Mouse (Mus musculus) cerebellum, postnatal 14 days (tissue): Measurements from ENCODE around the gene Hmga1b.
A peak's percentile ranks its signal among the peaks of the same experiment; 100 is the strongest.
"Not testable (repeated sequence)": the region's sequence is repeated elsewhere in the genome, so short reads cannot be mapped to it uniquely, and the experiment has no call there.

Source experiments
- DNase-seq, 2 experiments: peaks; one replicate each; pipeline ENCODE4 v3.0.0; 2021; ENCODE audit warnings: mixed read lengths in 2 of 2

The Hmga1b gene

GRCm38 (mm10) chr11:120762672-120763041 lies at the start of gene Hmga1b:
TSS of gene Hmga1b (plus strand) at chr11:120762794.
- not testable (repeated sequence) for DNase-seq

- peak; percentile 96 to 97 for DNase-seq
Measured at GRCm38 (mm10) chr11:120713580-120714518, 48.7 kb upstream of the Hmga1b start, which contains the start of the genes Cenpx and Lrrc45. TSS of gene Cenpx (minus strand) at chr11:120713738. TSS of gene Lrrc45 (plus strand) at chr11:120713925.

GRCm38 (mm10) chr11:120714546-120714945 lies 48.0 kb upstream of the Hmga1b start:
- DNase-seq: no peak

GRCm38 (mm10) chr11:120715131-120715530 lies 47.5 kb upstream of the Hmga1b start:
- DNase-seq: no peak

DNA sequence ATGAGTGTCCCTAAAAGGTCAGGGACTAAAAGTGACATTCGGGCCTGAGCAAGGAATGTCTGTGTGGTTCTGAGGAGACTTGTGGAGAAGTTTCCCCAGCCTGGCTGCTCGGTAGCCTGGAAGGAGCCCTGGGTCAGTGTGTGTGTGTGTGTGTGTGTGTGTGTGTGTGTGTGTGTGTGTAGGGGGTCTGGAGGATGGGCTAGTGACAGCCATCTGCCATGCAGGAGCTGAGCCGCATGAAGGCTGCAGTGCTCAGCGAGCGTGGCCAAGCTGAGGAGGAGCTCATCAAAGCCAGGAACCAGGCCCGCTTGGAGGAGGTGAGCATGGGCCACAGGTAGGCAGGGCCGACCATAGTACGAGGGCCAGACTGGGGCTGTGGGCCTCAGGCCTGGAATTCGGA lies 43.4 kb upstream of the Hmga1b start:
- DNase-seq: peak in 1 of 2 experiments; percentile 57

- peak in 1 of 2 experiments; percentile 42 for DNase-seq
Measured at GRCm38 (mm10) chr11:120719841-120720376, 42.7 kb upstream of the Hmga1b start.

DNA sequence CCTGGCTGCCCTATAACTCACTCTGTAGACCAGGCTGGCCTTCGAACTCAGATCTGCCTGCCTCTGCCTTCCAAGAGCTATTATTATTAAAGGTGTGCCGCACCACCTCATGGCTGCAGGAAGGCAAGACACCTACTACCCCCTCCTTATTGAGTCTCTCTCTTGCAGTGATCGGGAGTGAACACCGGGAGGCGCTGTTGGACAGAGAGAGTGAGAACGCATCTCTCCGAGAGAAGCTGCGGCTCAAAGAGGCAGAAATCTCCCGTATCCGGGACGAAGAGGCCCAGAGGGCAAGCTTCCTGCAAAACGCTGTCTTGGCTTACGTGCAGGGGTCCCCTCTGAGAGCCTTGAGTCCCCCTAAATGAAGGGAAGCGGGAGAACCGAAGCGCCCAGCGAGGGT lies 42.1 kb upstream of the Hmga1b start:
- DNase-seq: peak; percentile 94 to 99

DNA sequence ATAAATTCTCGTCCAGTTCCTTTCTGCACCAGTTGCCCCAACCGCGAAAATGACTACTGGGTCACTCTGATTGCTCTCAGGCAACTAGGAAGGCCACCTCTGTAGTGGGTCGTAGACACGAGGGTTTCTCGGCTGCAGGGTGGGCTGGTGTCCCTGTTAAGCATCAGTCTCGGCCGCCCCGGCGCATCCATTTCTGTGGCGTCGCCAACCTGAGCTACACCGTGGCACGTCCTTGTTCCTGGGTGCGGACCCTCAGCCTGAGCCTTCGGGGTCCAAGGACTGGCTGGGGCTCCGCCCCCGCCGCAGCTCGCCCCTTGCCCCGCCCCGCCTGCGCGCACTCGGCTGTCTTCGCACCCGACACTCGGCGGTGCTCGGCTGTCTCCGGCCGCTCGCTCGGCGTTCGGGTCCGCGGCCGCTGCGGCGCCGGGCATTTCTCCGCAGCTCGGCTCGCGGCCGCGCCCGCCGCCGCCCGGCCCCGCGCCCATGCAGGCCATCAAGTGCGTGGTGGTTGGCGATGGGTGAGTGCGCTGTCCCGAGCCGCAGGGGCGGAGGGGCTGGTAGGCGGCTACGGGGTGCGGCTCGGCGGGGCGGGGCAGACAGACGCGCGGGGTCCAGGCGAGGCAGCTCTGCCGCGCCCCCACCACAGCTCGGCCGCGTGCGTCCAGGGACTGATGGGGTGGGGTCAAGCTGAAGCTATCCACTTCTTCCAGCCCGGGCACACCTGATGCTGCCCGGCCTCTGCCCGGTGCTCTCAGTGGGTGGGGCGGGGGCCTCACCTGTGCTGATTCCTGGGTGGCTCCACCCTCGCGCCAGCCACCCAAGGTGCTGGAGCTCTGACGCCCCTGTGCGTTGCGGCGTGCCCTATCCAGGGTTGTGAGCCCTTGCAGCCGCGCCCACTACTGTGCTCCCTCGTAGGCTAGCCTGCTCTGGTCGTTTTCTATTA lies 41.2 kb upstream of the Hmga1b start, which contains the start of gene Rac3:
TSS of gene Rac3 (plus strand) at position 347 of the 943 bp plus-strand sequence.
- DNase-seq: peak; percentile 88 to 91

- DNase-seq: no peak
Measured at GRCm38 (mm10) chr11:120722067-120722630, 40.4 kb upstream of the Hmga1b start.

- no peak for DNase-seq
Measured at GRCm38 (mm10) chr11:120722761-120723382, 39.7 kb upstream of the Hmga1b start.

- DNase-seq: no peak
Measured at GRCm38 (mm10) chr11:120723509-120723908, 39.1 kb upstream of the Hmga1b start.

GRCm38 (mm10) chr11:120726243-120727168 lies 36.1 kb upstream of the Hmga1b start:
- no peak for DNase-seq

DNA sequence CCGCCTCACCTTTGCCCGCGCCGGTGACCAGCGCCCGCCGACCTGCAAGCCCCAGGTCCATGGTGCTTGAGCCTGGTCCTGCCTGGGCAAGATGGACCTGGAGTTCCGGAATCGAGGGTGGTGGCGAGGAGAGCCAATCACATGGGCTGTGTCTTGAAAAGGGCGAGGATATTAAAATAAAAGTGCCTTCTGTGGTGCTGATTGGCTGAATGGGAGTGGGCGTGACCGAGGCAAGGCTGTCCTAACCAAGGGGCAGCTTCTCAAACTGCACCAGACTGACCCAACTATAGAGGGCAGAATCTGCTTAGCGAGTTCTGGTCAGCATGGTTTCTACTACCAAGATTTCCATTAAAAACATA lies 35.4 kb upstream of the Hmga1b start, which contains the start of gene Dcxr:
TSS of gene Dcxr (minus strand) at position 113 of the 359 bp plus-strand sequence.
- DNase-seq: peak; percentile 77 to 83

- no peak for DNase-seq
Measured at GRCm38 (mm10) chr11:120727564-120727963, 35.0 kb upstream of the Hmga1b start.

DNA sequence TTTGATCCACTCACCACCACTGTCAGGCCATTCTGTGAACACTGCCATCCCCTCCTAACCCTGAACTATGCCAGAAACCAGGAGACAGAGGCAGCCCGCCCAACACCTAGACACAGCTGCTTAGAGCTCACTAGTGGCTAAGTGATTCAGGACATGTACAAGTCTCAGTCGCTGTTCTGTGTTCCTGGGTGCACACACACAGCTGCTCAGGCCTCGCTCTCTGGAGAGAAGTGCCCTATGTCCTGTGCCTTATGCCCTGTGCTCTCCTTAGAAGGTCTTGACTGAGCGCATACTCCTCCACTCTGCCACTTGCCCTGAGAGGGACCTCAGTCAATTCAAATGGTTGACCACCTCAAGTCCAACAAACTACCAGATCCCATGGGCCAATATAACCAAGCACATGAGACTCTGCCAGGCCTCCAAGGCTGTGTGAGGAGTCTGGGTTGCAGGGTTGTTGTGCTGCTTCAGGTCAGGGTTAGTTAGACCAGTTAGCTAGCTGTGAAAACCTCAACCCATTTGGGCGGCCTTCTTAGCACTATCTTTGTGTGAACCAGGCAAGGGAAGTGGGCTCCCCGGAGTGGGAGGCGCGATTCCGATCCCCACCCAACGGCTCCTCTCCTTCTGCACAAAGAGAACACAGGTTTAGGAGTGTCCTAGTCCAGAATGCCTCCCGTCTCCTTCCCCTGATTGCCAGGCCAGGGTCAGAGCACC lies 33.9 kb upstream of the Hmga1b start:
- DNase-seq: no peak

DNA sequence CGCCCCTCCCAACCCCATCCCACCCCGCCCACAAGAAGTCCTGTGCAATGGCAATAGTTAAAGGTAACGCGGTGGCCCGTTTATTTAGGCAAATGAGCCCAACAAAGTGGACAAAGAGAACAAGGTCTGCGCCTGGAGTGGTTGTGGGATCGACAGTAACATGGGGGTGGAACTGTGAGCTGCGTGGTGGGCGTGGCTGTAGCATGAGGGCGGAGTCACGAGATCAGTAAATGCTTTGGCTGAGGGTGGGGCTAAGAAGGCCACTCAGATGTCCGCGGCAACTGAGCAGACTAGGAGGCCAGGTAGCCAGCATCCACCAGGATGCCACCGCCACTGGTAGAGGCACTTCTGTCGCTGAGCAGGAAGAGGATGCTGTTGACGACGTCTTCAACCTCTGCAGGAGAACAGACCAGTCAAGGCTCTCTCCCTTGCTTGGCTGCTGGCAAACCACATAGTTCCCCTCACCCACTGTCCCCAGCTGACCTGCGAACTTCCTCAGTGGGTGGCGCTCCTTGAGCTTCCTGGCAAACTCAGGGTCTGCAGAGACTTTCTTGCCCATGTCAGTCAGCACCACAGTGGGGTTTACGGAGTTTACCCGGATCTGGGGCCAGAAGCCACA lies 33.1 kb upstream of the Hmga1b start:
- not testable (repeated sequence) for DNase-seq

DNA sequence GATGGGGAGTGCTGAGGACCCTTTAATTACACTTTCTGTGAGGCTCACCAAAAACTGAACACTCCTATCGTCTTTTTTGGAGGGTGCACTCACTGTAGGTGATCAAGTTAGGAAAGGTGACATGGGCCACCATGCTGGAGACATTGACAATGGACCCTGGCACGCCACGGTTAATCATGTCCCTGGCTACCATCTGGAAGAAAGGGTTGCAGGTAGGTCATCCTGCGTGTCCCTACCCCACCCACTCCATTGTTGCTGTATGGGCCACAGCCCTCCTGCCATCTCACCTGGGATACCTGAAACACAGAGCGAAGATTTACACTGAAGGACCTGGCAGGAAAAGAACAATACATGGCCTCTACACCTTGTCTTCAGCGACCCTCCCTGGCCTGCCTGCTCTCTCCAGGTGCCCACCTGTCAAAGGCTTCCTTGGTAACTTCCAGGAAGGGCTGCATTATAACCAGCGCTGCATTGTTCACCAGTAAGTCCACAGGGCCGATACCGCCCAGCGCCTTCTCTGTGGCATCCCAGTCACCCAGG lies 32.2 kb upstream of the Hmga1b start:
- DNase-seq: no peak

DNA sequence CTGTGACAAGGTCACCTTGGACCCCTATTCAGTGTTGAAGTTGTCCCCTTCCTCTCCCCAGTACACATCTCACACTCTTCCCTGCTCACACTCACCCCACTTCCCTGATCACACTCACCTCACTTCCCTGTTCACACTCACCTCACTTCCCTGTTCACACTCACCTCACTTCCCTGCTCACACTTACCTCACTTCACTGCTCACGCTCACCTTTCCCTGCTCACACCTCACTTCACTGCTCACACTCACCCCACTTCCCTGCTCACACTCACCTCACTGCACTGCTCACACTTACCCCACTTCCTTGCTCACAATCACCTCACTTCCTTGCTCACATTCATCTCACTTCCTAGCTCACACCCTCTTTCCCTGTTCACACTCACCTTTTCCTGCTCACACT lies 31.2 kb upstream of the Hmga1b start:
- DNase-seq: no peak
